In genomic region chr2:78867726-78868510, GRCm38 (mm10) we compare ENCODE assay signal across 8 mouse cellular contexts. TPM values are rescaled to one million over a fixed set of nuclear protein-coding genes. Genes with fewer than 3 reads are reported as not detected.
DNase-seq lines count a peak whose midpoint lies in the region; ATAC-seq lines count a peak whose summit lies in the region.

TSS of gene Ube2e3 (plus strand) at chr2:78868124.

- H3K27me3 ChIP-seq in lung, embryonic 15.5 days = no peaks in the 10 kb centered on the region
- H3K27me3 ChIP-seq in intestine, embryonic 14.5 days (replicated peaks; ENCODE audit: control insufficient read depth, insufficient read depth, low read length) = no peaks in the 10 kb centered on the region

- H3K4me3 ChIP-seq in lung, embryonic 15.5 days = peak within 1 kb of the TSS; percentile 84
- H3K4me3 ChIP-seq in intestine, embryonic 14.5 days (ENCODE audit: low read depth, low read length) = peak within 1 kb of the TSS; percentile 78

- no peak for DNase-seq in lung, postnatal 25 days (ENCODE audit: low spot score)
- no peak for DNase-seq in gastrocnemius, postnatal 4 days (ENCODE audit: low spot score in 2 of 2)
- DNase-seq in intestine, embryonic 14.5 days (ENCODE audit: low spot score) = peak; percentile 72
- peak; percentile 27 for DNase-seq in lung, postnatal 10 days
- peak; percentile 39 for DNase-seq in yolk sac, embryonic 10.5 days (ENCODE audit: low spot score)
- no peak for DNase-seq in testis, postnatal 10 days (ENCODE audit: low spot score)

- 9% methylated on average over 14 of the region's 14 CpGs for WGBS in lung, embryonic 15.5 days
- 9% methylated on average over 14 of the region's 14 CpGs for WGBS in intestine, embryonic 14.5 days

- peak within 1 kb of the TSS; percentile 90 for H3K4me2 ChIP-seq in lung, embryonic 15.5 days
- peak within 1 kb of the TSS; percentile 73 for H3K4me2 ChIP-seq in intestine, embryonic 14.5 days (ENCODE audit: low read length)

- H3K9me3 ChIP-seq in lung, embryonic 15.5 days = no peaks in the 10 kb centered on the region
- no peaks in the 10 kb centered on the region for H3K9me3 ChIP-seq in intestine, embryonic 14.5 days (ENCODE audit: control insufficient read depth, low read length)

- H3K9ac ChIP-seq in lung, embryonic 15.5 days = peak within 1 kb of the TSS; percentile 98
- peak within 1 kb of the TSS; percentile 98 for H3K9ac ChIP-seq in intestine, embryonic 14.5 days (ENCODE audit: low read length)

- no peak for ATAC-seq in lung, embryonic 15.5 days (ENCODE audit: borderline replicate concordance, extremely low read depth, low FRiP score, low TSS enrichment)
- no peak; the same call in 1 of the 2 replicates for ATAC-seq in common myeloid progenitor, adult 5-6 weeks (replicated peaks; ENCODE audit: low read depth, poor library complexity, severe bottlenecking)
- ATAC-seq in intestine, embryonic 14.5 days (replicated peaks; ENCODE audit: low FRiP score, low TSS enrichment, low read depth) = peak; percentile 1; the same call in 1 of the 2 replicates

- H3K36me3 ChIP-seq in lung, embryonic 15.5 days = no peaks in the 10 kb centered on the region
- H3K36me3 ChIP-seq in intestine, embryonic 14.5 days (ENCODE audit: control insufficient read depth, insufficient read depth, low read length) = peaks cover 9% of the 10 kb centered on the region; the same call in 1 of the 2 replicates

- peaks cover 27% of the 10 kb centered on the region for H3K4me1 ChIP-seq in lung, embryonic 15.5 days
- peaks cover 20% of the 10 kb centered on the region for H3K4me1 ChIP-seq in intestine, embryonic 14.5 days (replicated peaks; ENCODE audit: control insufficient read depth, insufficient read depth, low read length)

- H3K27ac ChIP-seq in lung, embryonic 15.5 days = peak within 1 kb of the TSS; percentile 99
- H3K27ac ChIP-seq in intestine, embryonic 14.5 days (ENCODE audit: low read depth) = peak within 1 kb of the TSS; percentile 99

RNA-seq across cellular contexts. Expression of gene Ube2e3, which starts in this region (rescaled TPM):
- 168 and 176 TPM in 2 replicates for polyA plus RNA-seq in lung, embryonic 15.5 days (2015; fragmentation: Nextera tagmentation; extraction: Ambion mirVana)
- 77.6 and 98.7 TPM in 2 replicates for total RNA-seq in common myeloid progenitor, adult 5-6 weeks (2017)
- 10 to 100 TPM; 42.6 to 48.8 TPM for total RNA-seq in gastrocnemius, postnatal 4 days (2021)
- 126 and 138 TPM in 2 replicates for polyA plus RNA-seq in intestine, embryonic 14.5 days (2014; fragmentation: Nextera tagmentation; extraction: Ambion mirVana)

Comparison
In these comparisons a context has a peak if more than half of its experiments do, and no peak if none do; other contexts are left out.
1. DNase-seq: peak in intestine, embryonic 14.5 days (single experiment), lung, postnatal 10 days (single experiment) and yolk sac, embryonic 10.5 days (single experiment); none in lung, postnatal 25 days (single experiment), gastrocnemius, postnatal 4 days (0 of 2) and testis, postnatal 10 days (single experiment).